Mouse (Mus musculus) spleen, adult 12 weeks (tissue): ENCODE data around the gene Top2a.

Experiments used
- DNase-seq: peaks from one replicate; pipeline ENCODE4 v3.0.0; 2022; ENCODE audit warnings: low spot score

Gene Top2a

GRCm38 (mm10) chr11:98964201-98964615, 59.8 kb downstream of the Top2a start:
- no peak for DNase-seq

- no peak for DNase-seq
These were observed 60.6 kb downstream of the Top2a start for GRCm38 (mm10) chr11:98963191-98964021.

GRCm38 (mm10) chr11:98962421-98963095, 61.4 kb downstream of the Top2a start:
- no peak for DNase-seq

- no peak for DNase-seq
These were observed 62.2 kb downstream of the Top2a start for GRCm38 (mm10) chr11:98961766-98962165.

GRCm38 (mm10) chr11:98961051-98961592, 62.9 kb downstream of the Top2a start:
- DNase-seq = no peak

- DNase-seq = no peak
These were observed 63.6 kb downstream of the Top2a start for GRCm38 (mm10) chr11:98960313-98960906.

- peak; percentile 69 for DNase-seq
These were observed 64.3 kb downstream of the Top2a start for GRCm38 (mm10) chr11:98959437-98960312.

GRCm38 (mm10) chr11:98956340-98956739, 67.6 kb downstream of the Top2a start:
- DNase-seq = no peak

GRCm38 (mm10) chr11:98955707-98956235, 68.2 kb downstream of the Top2a start:
- no peak for DNase-seq

GRCm38 (mm10) chr11:98954801-98955706, 68.9 kb downstream of the Top2a start:
- DNase-seq = no peak

GRCm38 (mm10) chr11:98954373-98954772, 69.6 kb downstream of the Top2a start:
- no peak for DNase-seq

- no peak for DNase-seq
These were observed 70.1 kb downstream of the Top2a start for GRCm38 (mm10) chr11:98953835-98954320.

GRCm38 (mm10) chr11:98953361-98953760, 70.6 kb downstream of the Top2a start:
- no peak for DNase-seq

- no peak for DNase-seq
These were observed 71.3 kb downstream of the Top2a start for GRCm38 (mm10) chr11:98952736-98953135.

- DNase-seq = no peak
These were observed 71.9 kb downstream of the Top2a start for GRCm38 (mm10) chr11:98952111-98952510.

GRCm38 (mm10) chr11:98951026-98951906, 72.7 kb downstream of the Top2a start:
- no peak for DNase-seq

GRCm38 (mm10) chr11:98950484-98950883, 73.5 kb downstream of the Top2a start:
- no peak for DNase-seq

- DNase-seq = no peak
These were observed 74.0 kb downstream of the Top2a start for GRCm38 (mm10) chr11:98949958-98950460.
